Mouse (Mus musculus) left cerebral cortex, adult 11 months (tissue): ENCODE data around the gene Qrich2.
"Not testable (repeated sequence)": the region's sequence is repeated elsewhere in the genome, so short reads cannot be mapped to it uniquely, and the experiment has no call there.

Experiments
- DNase-seq: peaks from one replicate; pipeline ENCODE4 v3.0.0; 2022; ENCODE audit warnings: low spot score

Gene Qrich2

GRCm38 (mm10) chr11:116489771-116490231, 23.8 kb upstream of the Qrich2 start:
- DNase-seq = no peak

DNA sequence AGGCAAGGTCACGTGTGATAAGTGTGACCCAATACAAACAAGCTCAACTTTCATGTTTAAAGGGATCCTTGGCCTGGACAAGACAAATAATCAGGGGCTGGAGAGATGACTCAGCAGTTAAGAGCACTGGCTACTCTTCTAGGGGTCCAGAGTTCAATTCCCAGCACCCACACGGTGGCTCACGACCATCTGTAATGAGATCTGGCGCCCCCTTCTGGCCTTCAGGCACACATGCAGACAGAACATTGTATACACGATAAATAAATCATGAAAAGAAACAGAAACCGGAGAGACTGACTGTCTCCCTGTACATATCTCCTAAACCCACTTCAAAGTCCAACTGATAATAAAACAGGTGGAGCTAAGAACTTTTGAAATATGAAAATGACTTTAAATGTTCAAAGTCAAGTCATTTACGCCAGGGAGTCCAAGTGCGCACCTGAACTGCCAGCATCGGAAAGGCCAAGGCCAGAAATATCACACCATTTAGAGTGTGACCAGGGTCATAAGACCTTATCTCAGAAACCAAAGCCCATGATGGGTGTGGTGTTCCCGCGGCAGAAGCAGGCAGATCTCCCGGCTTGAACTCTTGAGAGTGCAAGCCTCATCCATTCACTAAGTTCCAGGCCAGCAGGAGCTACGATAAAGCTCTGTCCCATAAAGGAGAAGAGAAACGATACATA, 22.8 kb upstream of the Qrich2 start:
- no peak for DNase-seq

GRCm38 (mm10) chr11:116488207-116488606, 22.2 kb upstream of the Qrich2 start:
- no peak for DNase-seq

DNA sequence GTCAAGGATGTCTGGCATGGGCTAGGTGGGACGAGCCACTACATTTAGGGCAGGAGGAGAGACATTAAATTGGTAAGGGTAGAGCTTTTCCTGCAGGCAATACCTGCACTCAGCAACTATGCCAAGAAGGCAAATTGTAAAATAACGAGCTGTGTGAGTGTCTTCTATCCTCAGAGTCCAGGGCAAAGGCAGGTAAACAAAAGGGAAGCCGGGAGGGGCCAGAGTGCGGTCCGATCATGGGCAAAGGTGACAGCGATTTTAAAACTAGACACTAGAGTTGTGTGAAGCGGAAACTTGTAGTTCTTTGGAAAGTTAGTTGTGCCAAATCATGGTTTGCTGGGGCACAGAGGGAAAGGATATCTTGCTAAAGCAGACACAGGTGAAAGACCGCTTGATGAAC, 18.2 kb upstream of the Qrich2 start:
- DNase-seq = no peak

GRCm38 (mm10) chr11:116481776-116482175, 15.7 kb upstream of the Qrich2 start:
- DNase-seq = no peak

- no peak for DNase-seq
Measured at GRCm38 (mm10) chr11:116480975-116481374, 14.9 kb upstream of the Qrich2 start.

- no peak for DNase-seq
Measured at GRCm38 (mm10) chr11:116479832-116480231, 13.8 kb upstream of the Qrich2 start.

DNA sequence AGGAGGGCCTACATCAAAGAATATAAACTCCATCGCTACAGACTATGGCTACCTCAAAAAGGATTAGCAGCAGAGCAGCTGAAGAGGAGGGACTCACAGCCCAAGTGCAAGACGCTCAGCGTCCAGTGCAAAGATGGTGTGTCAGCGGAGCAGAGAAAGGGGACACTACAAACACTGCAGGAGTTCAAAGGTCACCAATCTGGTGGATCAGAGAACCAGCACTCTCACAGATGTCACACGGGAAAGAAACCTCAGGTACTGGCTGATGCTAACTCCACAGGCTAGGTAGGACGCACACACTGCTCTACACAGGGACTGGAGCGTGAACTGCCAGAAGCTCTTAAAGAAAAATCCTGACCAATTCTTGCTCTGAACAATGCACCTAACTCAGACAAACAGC, 12.9 kb upstream of the Qrich2 start:
- no peak for DNase-seq

DNA sequence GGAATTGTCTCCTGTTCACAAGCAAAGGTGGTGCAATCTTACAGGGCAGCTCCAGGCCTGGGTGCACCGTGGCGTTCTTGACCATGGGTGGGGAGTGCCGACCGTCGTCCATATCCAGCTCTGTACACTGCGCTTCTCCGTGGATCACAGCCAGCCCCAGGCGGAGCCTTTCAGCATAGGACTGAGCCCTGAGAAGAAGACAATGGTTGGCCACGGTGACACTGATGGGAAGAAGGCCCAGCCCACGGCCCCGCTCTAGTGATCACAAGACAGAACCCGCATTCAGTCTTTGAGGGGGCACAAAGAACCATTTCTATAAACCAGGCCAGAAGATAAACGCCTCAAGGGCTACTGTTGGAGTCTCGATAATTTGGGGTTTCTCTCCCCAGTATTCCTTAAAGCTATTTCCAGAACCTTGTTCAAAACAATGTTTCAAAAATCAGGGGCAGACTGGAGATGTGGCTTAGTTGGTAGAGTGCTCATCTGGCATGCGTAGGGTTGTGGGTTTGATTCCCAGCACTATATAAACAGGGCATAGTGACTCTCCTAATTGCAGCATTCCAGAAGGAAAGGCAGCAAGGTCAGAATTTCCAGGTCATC, 11.2 kb upstream of the Qrich2 start:
- DNase-seq = no peak

GRCm38 (mm10) chr11:116476696-116477095, 10.7 kb upstream of the Qrich2 start:
- no peak for DNase-seq

DNA sequence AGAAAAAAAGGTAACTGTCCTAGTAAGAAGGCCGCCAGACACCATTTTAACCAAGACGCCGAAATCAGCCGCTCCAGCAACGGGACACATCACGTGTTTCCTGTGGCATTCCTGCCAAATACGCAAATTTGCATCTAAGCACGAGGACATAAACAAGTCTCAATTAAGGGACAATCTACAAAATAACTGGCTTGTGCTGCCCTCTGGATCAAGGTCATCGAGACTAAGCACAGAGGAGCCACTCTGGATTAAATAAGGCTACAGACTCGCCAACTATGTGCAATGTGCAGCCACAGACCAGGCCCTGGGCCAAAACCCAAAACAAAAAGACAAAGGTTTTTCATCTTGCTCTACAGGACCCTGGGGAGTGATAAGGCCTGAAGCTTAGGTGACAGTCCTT, 10.0 kb upstream of the Qrich2 start:
- no peak for DNase-seq

GRCm38 (mm10) chr11:116472275-116472674, 6.2 kb upstream of the Qrich2 start:
- no peak for DNase-seq

DNA sequence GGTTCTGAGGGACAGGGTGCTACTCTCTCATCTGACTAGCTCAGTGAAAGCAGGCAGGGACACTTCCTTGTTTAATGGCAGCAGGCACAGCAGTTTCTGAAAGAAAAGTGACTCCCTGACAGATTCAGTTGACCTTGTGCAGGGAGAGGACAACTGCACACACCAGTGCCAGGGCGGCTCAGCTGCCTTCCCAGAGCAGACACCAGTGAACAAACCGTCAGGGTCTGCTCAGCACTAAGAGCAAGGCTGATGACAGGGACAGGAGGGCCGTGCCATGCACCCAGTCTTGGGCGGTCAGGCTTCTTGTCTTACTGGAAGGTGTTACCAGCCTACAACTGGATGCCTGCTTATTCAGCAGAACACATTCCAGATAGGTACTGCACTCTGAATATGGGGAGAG, 4.9 kb upstream of the Qrich2 start:
- DNase-seq = no peak

DNA sequence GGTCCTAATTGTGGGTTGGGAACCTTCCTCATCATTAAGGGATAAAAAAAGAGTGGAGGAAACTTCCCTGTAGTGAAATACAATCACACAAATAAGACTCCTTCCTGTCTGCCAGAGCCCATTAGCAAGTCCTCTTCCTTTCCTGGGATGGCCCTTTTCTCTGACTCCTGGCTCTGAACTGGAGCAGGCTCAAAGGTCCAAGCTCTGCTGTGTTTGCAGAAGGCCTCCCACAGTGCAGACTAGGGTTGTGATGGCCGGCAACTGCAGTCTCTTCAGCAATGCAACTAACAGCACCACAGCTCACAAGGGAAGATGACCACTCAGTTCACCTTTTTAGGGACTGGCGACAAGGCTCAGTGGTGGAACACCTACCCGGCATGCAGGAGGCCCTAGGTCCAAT, 4.2 kb upstream of the Qrich2 start:
- DNase-seq = no peak

GRCm38 (mm10) chr11:116468338-116468737, 2.3 kb upstream of the Qrich2 start:
- DNase-seq = not testable (repeated sequence)

DNA sequence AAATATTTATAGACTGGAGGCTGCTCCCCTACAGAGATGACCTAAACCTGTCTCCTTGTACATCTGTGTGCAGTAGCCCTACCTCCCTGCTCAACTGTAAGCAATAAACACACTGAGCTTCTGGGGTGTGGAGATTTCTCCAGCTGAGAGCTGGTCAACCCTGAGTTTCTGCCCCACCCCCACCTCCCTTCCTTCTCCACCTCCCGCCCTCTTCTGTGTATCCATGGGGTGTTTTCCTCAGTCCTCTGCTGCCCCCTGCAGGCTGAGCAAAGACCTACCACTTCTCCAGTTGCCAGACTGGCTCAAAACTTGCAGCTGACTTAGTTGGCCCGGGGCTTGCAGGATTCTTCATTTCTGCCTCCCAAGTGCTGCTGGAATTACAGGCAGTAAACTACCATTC, 2.2 kb downstream of the Qrich2 start:
- peak; percentile 67 for DNase-seq

DNA sequence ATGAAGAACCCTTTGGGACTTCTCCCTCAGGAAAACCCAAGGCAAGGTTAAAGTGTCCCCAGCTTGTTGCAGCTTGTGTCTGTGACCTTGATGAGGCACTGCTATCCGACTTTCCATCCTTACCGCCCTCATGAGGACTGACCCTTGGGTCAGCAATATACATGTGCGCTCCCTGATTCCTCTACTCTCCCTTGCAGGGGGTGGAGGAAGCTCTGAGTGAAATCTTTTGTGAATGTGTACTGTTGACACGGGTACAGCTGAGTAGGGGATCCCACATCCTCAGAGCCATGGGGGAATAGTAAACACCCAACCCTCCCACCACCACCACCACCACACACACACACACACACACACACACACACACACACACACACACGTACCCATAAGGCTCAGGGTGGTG, 2.7 kb downstream of the Qrich2 start:
- no peak for DNase-seq

GRCm38 (mm10) chr11:116459786-116460185, 6.3 kb downstream of the Qrich2 start:
- no peak for DNase-seq

GRCm38 (mm10) chr11:116456234-116456633, 9.8 kb downstream of the Qrich2 start:
- DNase-seq = no peak

GRCm38 (mm10) chr11:116453889-116454288, 12.2 kb downstream of the Qrich2 start:
- DNase-seq = no peak

DNA sequence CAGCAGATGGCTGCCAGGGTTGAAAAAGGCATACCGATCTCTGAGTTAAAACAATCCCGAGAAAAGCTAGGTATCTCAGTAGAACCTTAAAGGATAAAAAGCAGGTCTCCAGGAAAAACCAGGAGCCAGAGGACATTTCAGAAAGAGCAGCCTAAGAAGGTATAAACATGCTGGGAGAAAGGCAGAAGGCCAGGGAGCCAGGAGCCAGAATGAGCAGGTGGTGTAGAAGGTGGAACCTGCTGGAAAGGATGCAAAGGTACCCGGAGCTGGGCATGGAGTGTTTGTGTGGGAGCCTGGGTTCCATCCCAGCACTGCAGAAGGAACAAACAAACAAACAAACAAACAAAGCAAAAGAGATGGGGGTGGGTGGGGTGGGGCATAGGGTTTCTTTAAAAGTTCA, 16.7 kb downstream of the Qrich2 start:
- DNase-seq = no peak

- DNase-seq = no peak
Measured at GRCm38 (mm10) chr11:116447822-116448221, 18.2 kb downstream of the Qrich2 start.

DNA sequence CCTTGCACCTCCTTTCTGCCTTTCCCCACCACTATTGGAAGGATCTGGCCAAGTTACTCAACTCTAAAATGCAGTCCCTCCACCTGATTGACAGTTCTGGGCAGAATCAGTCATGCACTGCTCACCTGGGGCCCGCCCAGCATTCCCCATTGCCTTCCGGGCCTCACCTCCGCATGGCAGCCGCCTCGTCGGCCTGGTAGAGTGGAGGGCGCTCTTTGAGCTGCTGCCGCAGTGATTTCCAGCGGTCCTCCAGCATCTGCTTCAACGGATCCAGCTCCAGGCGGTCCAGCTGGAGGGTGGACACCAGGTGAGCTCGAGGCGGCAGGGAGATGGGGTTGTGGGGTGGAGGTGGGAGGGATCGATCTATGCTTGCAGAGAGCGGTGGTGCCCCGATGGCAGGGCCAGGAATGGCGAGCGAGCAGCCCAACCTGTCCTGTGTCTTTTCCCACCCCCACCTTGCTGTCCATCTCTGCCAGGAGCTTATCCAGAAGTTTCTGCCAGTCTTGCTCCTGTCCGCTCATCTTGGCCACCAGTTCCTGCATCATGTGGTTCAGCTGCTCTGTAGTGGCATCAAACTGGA, 19.6 kb downstream of the Qrich2 start:
- DNase-seq = no peak
